Mouse (Mus musculus) right cerebral cortex, postnatal 14 days (tissue): ENCODE measurements around the gene Col25a1.

ENCODE experiments used
- DNase-seq: peaks from one replicate; pipeline ENCODE4 v3.0.0; 2022

Gene Col25a1

DNA sequence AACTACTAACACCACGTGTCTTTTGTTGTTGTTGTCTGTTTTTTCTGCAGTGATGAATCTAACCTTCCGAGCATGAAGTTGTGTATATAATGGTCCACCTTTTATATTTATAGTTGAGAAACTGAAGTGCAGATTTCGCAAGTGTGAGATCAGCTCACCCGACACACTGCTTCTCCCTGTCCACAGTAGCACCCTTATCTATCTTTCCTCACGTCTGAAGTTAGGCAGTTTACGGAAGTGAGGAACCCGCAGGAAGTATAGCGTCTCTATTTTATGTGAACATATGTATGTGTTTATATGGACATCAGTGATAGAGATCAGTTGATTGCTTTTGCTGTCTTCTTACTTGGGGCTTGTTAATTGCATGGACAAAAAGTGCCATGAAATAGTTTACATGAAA is 463.7 kb downstream of the Col25a1 start:
- no peak for DNase-seq

DNA sequence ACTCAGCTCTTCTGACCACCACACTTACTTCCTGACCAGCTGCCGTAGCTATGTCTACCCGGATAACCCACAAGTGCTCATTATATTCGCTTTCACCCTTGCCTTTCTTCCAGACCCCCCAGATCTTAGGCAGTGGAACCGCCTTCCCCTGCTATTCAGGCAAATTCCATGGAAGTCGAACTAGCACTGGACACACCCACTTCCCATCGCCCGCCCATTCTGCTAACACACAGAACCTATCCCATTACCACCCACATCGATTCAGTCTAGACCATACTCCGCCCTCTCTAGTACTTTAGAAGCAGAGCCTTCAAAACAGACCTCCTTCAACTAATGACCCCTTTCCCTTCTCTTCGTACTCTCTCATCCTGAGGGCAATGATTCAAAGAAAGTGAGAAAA is 470.2 kb downstream of the Col25a1 start:
- no peak for DNase-seq

GRCm38 (mm10) chr3:130607924-130608323 is 476.6 kb downstream of the Col25a1 start:
- DNase-seq, result no peak

DNA sequence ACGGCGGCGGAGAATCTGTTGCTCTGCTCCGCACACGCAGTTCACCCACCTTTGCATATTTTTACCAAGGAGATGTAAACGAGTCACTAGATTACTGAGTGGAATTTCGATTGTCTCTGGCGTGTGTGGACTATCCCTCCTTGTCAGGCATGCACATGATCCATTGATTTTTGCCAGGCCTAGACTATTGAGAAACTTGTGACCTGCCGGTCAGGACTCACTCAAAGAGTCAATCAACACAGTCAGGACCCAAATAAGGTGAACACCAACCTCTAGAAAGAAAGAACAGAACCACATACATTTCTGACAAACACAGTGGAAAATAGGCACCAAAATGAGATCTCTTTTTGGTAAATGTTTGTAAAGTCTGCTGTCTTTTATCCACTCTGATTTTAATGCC is 483.1 kb downstream of the Col25a1 start:
- DNase-seq, result no peak

- no peak for DNase-seq
These were observed 484.3 kb downstream of the Col25a1 start for GRCm38 (mm10) chr3:130615625-130616024.

- DNase-seq, result no peak
These were observed 486.2 kb downstream of the Col25a1 start, which contains the start of gene Etnppl for GRCm38 (mm10) chr3:130617439-130617898. Gene Etnppl (plus strand): TSS chr3:130617448.

- no peak for DNase-seq
These were observed 489.3 kb downstream of the Col25a1 start for GRCm38 (mm10) chr3:130620517-130621146.

- DNase-seq, result no peak
These were observed 497.1 kb downstream of the Col25a1 start for GRCm38 (mm10) chr3:130628358-130628757.

- no peak for DNase-seq
These were observed 502.6 kb downstream of the Col25a1 start for GRCm38 (mm10) chr3:130633859-130634258.

DNA sequence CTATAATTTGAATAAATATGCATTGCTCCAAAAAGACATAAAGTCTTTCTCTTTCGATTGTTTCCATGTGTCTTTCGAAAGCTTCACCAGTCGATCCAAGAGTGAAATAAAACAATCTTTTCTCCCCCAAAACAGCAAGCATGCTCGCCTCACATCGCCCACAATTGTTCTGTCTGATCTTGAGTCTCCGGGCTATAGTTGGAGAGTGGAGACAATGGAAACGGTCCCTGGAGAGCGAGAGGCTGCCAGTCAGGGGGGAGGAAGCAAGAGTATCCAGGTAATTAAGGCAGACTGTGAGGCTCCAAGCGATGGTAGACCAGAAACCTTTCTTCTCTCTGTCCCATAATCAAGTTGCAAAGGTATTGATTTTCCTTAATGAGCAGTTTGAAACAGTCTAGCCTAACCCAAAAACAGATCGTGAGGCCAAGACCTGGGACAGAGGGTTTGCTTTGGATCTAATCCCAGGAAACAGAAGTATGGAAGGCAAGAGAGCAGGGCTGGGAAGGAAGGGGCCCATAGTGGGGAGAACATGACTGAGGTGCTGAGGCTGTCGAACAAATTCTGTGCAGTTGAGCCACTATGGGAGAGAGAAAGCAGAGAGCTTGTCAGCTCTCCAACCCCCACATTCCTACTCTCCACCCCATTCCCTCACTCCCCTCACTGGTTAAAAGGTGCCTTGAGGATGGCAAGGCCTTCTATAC is 515.0 kb downstream of the Col25a1 start:
- DNase-seq, result no peak
